Mouse (Mus musculus) heart, postnatal 0 days (tissue): ENCODE measurements around the gene Wdr90. TPM values are rescaled to one million over a fixed set of nuclear protein-coding genes. Genes with fewer than 3 reads are reported as not detected.

Experiments used
- ATAC-seq: fragments of 200-750 bp; cut with Nextera tagmentation; 2 replicates; pipeline ENCODE4 v1.8.0; 2017; ENCODE audit warnings: low read depth, moderate number of reproducible peaks, moderate library complexity; ENCODE audit not compliant: insufficient read depth
- DNase-seq: peaks from one replicate; pipeline ENCODE4 v3.0.0-alpha.2; 2016; ENCODE audit warnings: low spot score
- H3K27ac ChIP-seq: fragments of 300-500 bp; sonication (generic); 2 replicates; pipeline ENCODE4 v1.5.1; 2014; ENCODE audit warnings: low read depth, mild to moderate bottlenecking
- H3K27me3 ChIP-seq: fragments of 300-500 bp; sonication (generic); 2 replicates; pipeline ENCODE4 v1.6.1; 2014; ENCODE audit warnings: low read length, mixed read lengths; ENCODE audit not compliant: control insufficient read depth, insufficient read depth
- H3K36me3 ChIP-seq: fragments of 300-500 bp; sonication (generic); replicated peaks from 2 replicates; pipeline ENCODE4 v1.6.1; 2014; ENCODE audit warnings: low read length, mixed read lengths; ENCODE audit not compliant: control insufficient read depth, insufficient read depth
- H3K4me1 ChIP-seq: fragments of 300-500 bp; sonication (generic); 2 replicates; pipeline ENCODE4 v1.6.1; 2014; ENCODE audit warnings: antibody characterized with exemption; ENCODE audit not compliant: control insufficient read depth, insufficient read depth
- H3K4me2 ChIP-seq: fragments of 300-500 bp; sonication (generic); 2 replicates; pipeline ENCODE4 v1.6.1; 2014; ENCODE audit warnings: low read depth, mild to moderate bottlenecking, low read length, moderate library complexity
- H3K4me3 ChIP-seq: fragments of 300-500 bp; sonication (generic); 2 replicates; pipeline ENCODE4 v1.5.1; 2014; ENCODE audit warnings: low read depth, low read length
- H3K9ac ChIP-seq: fragments of 300-500 bp; sonication (generic); replicated peaks from 2 replicates; pipeline ENCODE4 v1.6.1; 2014; ENCODE audit warnings: low read depth, low read length, mixed read lengths
- H3K9me3 ChIP-seq: fragments of 300-500 bp; sonication (generic); replicated peaks from 2 replicates; pipeline ENCODE4 v1.6.1; 2016; ENCODE audit warnings: low read length; ENCODE audit not compliant: control insufficient read depth
- CTCF ChIP-seq: IDR thresholded peaks from 2 replicates; pipeline ENCODE4 v1.5.1; 2016; ENCODE audit warnings: antibody characterized with exemption, control low read depth, low read depth
- EP300 ChIP-seq: IDR thresholded peaks from 2 replicates; pipeline ENCODE4 v1.6.1; 2016; ENCODE audit warnings: antibody characterized with exemption, low read depth
- WGBS: fragments of 180-500 bp; shearing (Covaris S2); extraction: QIAGEN DNeasy Blood & Tissue Kit; methylation state at CpG from one replicate; pipeline ENCODE4 v1.1.7; 2014; 5-methylcytosine and 5-hydroxymethylcytosine counted together
- polyA plus RNA-seq: library from polyadenylated mRNA; unstranded; fragments of >200 nt; fragmentation: Nextera tagmentation; extraction: Ambion mirVana; gene quantifications from 2 replicates; pipeline ENCODE4 v1.2.1, GENCODE M21; 2015
- total RNA-seq: library from RNA; depleted of rRNA; stranded (reverse); fragments of >200 nt; gene quantifications from 2 replicates; pipeline ENCODE4 v1.2.3, GENCODE M21; 2014; ENCODE audit warnings: low replicate concordance

Gene Wdr90
- total and polyA plus RNA-seq, 2 experiments from 2014 or later, result 4.2 to 19.3 TPM

- peak overlapping the region; percentile 93 for H3K27ac ChIP-seq
- WGBS, result under 1% methylated on average over 38 of the region's 38 CpGs
- TF ChIP-seq CTCF, result no peak
- no peak for TF ChIP-seq EP300
- ATAC-seq (peak; percentile 37; the same call in 1 of the 2 replicates), DNase-seq (no peak)
- H3K27me3 ChIP-seq, result no peaks in the 10 kb centered on the region
- peak overlapping the region; percentile 80 for H3K4me3 ChIP-seq
- H3K4me2 ChIP-seq, result peak overlapping the region; percentile 93
- H3K9ac ChIP-seq, result peak overlapping the region; percentile 84
- H3K9me3 ChIP-seq, result no peaks in the 10 kb centered on the region
- peaks cover 43% of the 10 kb centered on the region for H3K36me3 ChIP-seq
- peaks cover 12% of the 10 kb centered on the region; the same call in 1 of the 2 replicates for H3K4me1 ChIP-seq
Measured at GRCm38 (mm10) chr17:25843636-25844395, 17.5 kb downstream of the Wdr90 start.

GRCm38 (mm10) chr17:25843122-25843521, 18.2 kb downstream of the Wdr90 start:
- Histone ChIP-seq H3K9me3 (no peaks in the 10 kb centered on the region), H3K4me3 (peak overlapping the region; percentile 80), H3K27me3 (no peaks in the 10 kb centered on the region), H3K9ac (peak overlapping the region; percentile 84), H3K4me2 (peak overlapping the region; percentile 93), H3K36me3 (peaks cover 49% of the 10 kb centered on the region), H3K4me1 (peaks cover 12% of the 10 kb centered on the region; the same call in 1 of the 2 replicates), H3K27ac (peak overlapping the region; percentile 93; the same call in 1 of the 2 replicates)
- WGBS, result 85% methylated on average over 4 of the region's 4 CpGs
- ATAC-seq (no peak), DNase-seq (no peak)
- TF ChIP-seq CTCF (no peak), EP300 (no peak)

- Histone ChIP-seq H3K9ac (no peak overlapping the region), H3K9me3 (no peaks in the 10 kb centered on the region), H3K27ac (no peak overlapping the region), H3K4me1 (peaks cover 13% of the 10 kb centered on the region; the same call in 1 of the 2 replicates), H3K4me2 (no peak overlapping the region), H3K4me3 (no peak overlapping the region), H3K27me3 (no peaks in the 10 kb centered on the region), H3K36me3 (peaks cover 48% of the 10 kb centered on the region)
- no peak for TF ChIP-seq EP300
- no peak for TF ChIP-seq CTCF
- ATAC-seq (no peak), DNase-seq (no peak)
- 84% methylated on average over 3 of the region's 3 CpGs for WGBS
Measured at GRCm38 (mm10) chr17:25842509-25842908, 18.8 kb downstream of the Wdr90 start.

- no peaks in the 10 kb centered on the region for H3K27me3 ChIP-seq
- WGBS, result 91% methylated on average over 22 of the region's 22 CpGs
- peaks cover 25% of the 10 kb centered on the region for H3K4me1 ChIP-seq
- H3K4me3 ChIP-seq, result no peak within 1 kb of the TSS
- H3K27ac ChIP-seq, result no peak within 1 kb of the TSS
- H3K9me3 ChIP-seq, result no peaks in the 10 kb centered on the region
- TF ChIP-seq EP300 (no peak), CTCF (no peak)
- no peak within 1 kb of the TSS for H3K4me2 ChIP-seq
- no peak within 1 kb of the TSS for H3K9ac ChIP-seq
- H3K36me3 ChIP-seq, result peaks cover 48% of the 10 kb centered on the region
- DNase-seq (no peak), ATAC-seq (no peak)
Measured at GRCm38 (mm10) chr17:25841117-25841880, 20.0 kb downstream of the Wdr90 start, which contains the start of gene Gm20683. TSS of gene Gm20683 (minus strand) at chr17:25841763.

- 89% methylated on average over 6 of the region's 6 CpGs for WGBS
- no peaks in the 10 kb centered on the region for H3K9me3 ChIP-seq
- no peaks in the 10 kb centered on the region for H3K27me3 ChIP-seq
- no peak overlapping the region for H3K4me3 ChIP-seq
- H3K27ac ChIP-seq, result no peak overlapping the region
- peaks cover 48% of the 10 kb centered on the region for H3K36me3 ChIP-seq
- no peak for DNase-seq
- H3K9ac ChIP-seq, result no peak overlapping the region
- H3K4me1 ChIP-seq, result peaks cover 30% of the 10 kb centered on the region
- no peak overlapping the region for H3K4me2 ChIP-seq
- no peak for ATAC-seq
- no peak for TF ChIP-seq EP300
- TF ChIP-seq CTCF, result no peak
Measured at GRCm38 (mm10) chr17:25840519-25840918, 20.8 kb downstream of the Wdr90 start.
